Mouse (Mus musculus) limb, embryonic 11.5 days (tissue): ENCODE data around the gene Ptma. TPM values are rescaled to one million over a fixed set of nuclear protein-coding genes. Genes with fewer than 3 reads are reported as not detected.
A peak's percentile ranks its signal among the peaks of the same experiment; 100 is the strongest.

Source experiments
- ATAC-seq: fragments of 200-750 bp; cut with Nextera tagmentation; 2 replicates; pipeline ENCODE4 v1.8.0; 2017; ENCODE audit warnings: low read depth; ENCODE audit not compliant: insufficient number of reproducible peaks, low FRiP score, low TSS enrichment
- DNase-seq: peaks from one replicate; pipeline ENCODE4 v3.0.0-alpha.2; 2015; ENCODE audit warnings: low spot score
- H3K27ac ChIP-seq: fragments of 300-500 bp; sonication (generic); replicated peaks from 2 replicates; pipeline ENCODE4 v1.5.1; 2014; ENCODE audit warnings: low read depth, mild to moderate bottlenecking, low read length
- H3K27me3 ChIP-seq: fragments of 300-500 bp; sonication (generic); 2 replicates; pipeline ENCODE4 v1.6.1; 2014; ENCODE audit warnings: mild to moderate bottlenecking, low read length, mixed read lengths; ENCODE audit not compliant: control insufficient read depth, insufficient read depth
- H3K36me3 ChIP-seq: fragments of 300-500 bp; sonication (generic); 2 replicates; pipeline ENCODE4 v1.6.1; 2014; ENCODE audit warnings: mild to moderate bottlenecking, low read length, moderate library complexity, mixed read lengths; ENCODE audit not compliant: control insufficient read depth, insufficient read depth
- H3K4me1 ChIP-seq: fragments of 300-500 bp; sonication (generic); 2 replicates; pipeline ENCODE4 v1.6.1; 2014; ENCODE audit warnings: low read length, mixed read lengths; ENCODE audit not compliant: control insufficient read depth, insufficient read depth
- H3K4me2 ChIP-seq: fragments of 300-500 bp; sonication (generic); 2 replicates; pipeline ENCODE4 v1.6.1; 2014; ENCODE audit warnings: low read depth, mild to moderate bottlenecking, moderate library complexity; ENCODE audit not compliant: severe bottlenecking
- H3K4me3 ChIP-seq: fragments of 300-500 bp; sonication (generic); 2 replicates; pipeline ENCODE4 v1.5.1; 2014; ENCODE audit warnings: low read depth, low read length
- H3K9ac ChIP-seq: fragments of 300-500 bp; sonication (generic); 2 replicates; pipeline ENCODE4 v1.6.1; 2014; ENCODE audit warnings: mild to moderate bottlenecking, low read length
- H3K9me3 ChIP-seq: fragments of 300-500 bp; sonication (generic); 2 replicates; pipeline ENCODE4 v1.6.1; 2016; ENCODE audit warnings: low read length; ENCODE audit not compliant: control insufficient read depth
- WGBS: fragments of 180-500 bp; shearing (Covaris S2); extraction: QIAGEN DNeasy Blood & Tissue Kit; methylation state at CpG from one replicate; pipeline ENCODE4 v1.1.7; 2014; 5-methylcytosine and 5-hydroxymethylcytosine counted together
- polyA plus RNA-seq: library from polyadenylated mRNA; unstranded; fragments of >200 nt; fragmentation: Nextera tagmentation; extraction: Ambion mirVana; gene quantifications from 2 replicates; pipeline ENCODE4 v1.2.1, GENCODE M21; 2014

Gene Ptma
- polyA plus RNA-seq, 1 experiment from 2014 or later: 4,506 TPM

DNA sequence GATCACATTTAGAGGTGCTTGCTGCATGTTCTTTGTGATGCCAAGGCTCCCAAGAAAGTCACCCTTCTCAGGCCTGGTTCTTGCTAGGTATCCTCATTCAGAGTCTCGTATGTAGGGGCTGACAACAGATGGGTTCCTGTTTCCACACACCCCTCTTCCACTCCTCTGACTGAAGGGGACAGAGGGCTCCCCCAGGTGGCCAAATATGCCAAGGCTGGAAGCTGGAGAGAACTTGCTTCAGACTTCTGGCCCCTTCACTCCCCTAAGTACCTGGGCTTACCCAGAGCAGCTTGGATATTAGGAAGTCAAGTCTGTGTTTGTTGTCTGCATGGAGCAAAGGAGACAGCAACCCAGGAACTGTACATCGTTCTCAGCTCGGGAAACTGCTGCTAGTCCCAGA, 26.6 kb upstream of the Ptma start:
- WGBS: 32% methylated on average over 3 of the region's 3 CpGs
- no peak for ATAC-seq
- peak; percentile 66 for DNase-seq
- H3K27ac ChIP-seq: no peak overlapping the region
- no peaks in the 10 kb centered on the region for H3K36me3 ChIP-seq
- H3K27me3 ChIP-seq: no peaks in the 10 kb centered on the region
- no peaks in the 10 kb centered on the region for H3K9me3 ChIP-seq
- H3K4me2 ChIP-seq: no peak overlapping the region
- H3K9ac ChIP-seq: no peak overlapping the region
- peaks cover 25% of the 10 kb centered on the region for H3K4me1 ChIP-seq
- H3K4me3 ChIP-seq: no peak overlapping the region

DNA sequence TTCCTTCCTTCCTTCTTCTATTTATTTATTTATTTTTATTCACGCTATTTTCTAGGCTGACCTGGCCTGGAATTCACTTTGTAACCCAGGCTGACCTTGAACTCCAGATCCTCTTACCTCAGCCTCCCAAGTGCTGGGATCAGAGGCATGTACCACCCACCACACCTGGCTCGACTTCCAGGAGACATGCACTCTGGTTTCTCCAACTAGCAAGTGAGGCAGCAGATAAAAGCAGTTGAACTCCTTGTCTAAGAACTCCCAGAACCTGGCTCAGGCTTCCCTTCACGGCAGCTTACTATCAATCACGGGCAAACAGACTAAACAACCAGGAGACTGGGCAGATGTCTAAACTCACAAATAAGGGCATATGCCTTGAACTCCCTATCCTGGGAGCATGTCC, 25.8 kb upstream of the Ptma start:
- no peak for DNase-seq
- Histone ChIP-seq H3K27ac (no peak overlapping the region), H3K36me3 (no peaks in the 10 kb centered on the region), H3K27me3 (no peaks in the 10 kb centered on the region), H3K4me3 (no peak overlapping the region), H3K9ac (no peak overlapping the region), H3K4me1 (peaks cover 32% of the 10 kb centered on the region), H3K4me2 (no peak overlapping the region), H3K9me3 (no peaks in the 10 kb centered on the region)
- no peak for ATAC-seq
- 69% methylated on average over 4 of the region's 4 CpGs for WGBS

DNA sequence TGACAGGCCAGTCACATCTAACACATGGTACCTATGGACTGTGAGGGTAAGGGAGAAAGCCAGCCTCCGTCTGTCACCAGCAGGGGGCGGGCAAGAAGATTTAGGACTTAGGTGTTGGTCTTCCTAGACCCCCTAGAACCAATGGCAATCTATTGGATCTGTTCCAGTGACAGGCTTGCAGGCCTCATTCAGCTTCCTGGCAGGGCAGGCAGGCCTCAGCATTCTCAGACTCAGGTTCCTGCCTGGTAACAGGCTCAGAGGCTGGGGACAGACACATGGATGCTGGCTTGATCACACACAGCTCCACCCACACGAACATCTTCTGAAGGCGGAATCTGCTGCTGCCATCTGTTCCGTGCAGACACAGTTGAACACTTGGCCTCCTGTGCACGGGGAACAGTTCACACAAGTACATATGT, 25.4 kb upstream of the Ptma start:
- Histone ChIP-seq H3K9ac (no peak overlapping the region), H3K4me2 (no peak overlapping the region), H3K9me3 (no peaks in the 10 kb centered on the region), H3K4me1 (peaks cover 34% of the 10 kb centered on the region), H3K27me3 (no peaks in the 10 kb centered on the region), H3K4me3 (no peak overlapping the region), H3K36me3 (no peaks in the 10 kb centered on the region), H3K27ac (0 out of 2 replicates have a peak overlapping the region, but pooled peaks have one; percentile 42)
- WGBS: 49% methylated on average over 6 of the region's 6 CpGs
- peak; percentile 85 for DNase-seq
- ATAC-seq: no peak

DNA sequence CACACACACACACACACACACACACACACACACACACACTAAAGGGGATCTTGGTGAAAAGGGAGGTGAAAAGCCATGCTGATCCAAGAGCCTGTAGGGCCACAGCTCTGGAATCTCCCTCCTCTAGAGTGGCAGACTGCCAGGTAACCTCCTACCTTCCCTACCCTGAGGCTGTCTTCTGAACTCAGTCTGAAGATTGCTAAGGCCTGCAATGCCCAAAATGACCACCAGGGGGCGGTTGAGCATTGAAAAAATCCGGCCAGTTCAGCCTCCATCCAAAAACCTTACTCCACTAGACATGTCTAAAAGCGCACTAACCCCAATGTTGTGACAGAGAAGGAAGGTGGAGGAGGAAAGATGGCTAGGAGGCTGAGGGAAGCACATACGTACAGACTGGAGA, 25.0 kb upstream of the Ptma start:
- Histone ChIP-seq H3K9me3 (no peaks in the 10 kb centered on the region), H3K36me3 (no peaks in the 10 kb centered on the region), H3K4me1 (peaks cover 37% of the 10 kb centered on the region), H3K4me3 (no peak overlapping the region), H3K27me3 (no peaks in the 10 kb centered on the region), H3K9ac (peak overlapping the region; percentile 40; the same call in 1 of the 2 replicates), H3K4me2 (peak overlapping the region; percentile 22), H3K27ac (peak overlapping the region; percentile 100)
- WGBS: 0% methylated on average over 4 of the region's 4 CpGs
- no peak for ATAC-seq
- peak; percentile 98 for DNase-seq

DNA sequence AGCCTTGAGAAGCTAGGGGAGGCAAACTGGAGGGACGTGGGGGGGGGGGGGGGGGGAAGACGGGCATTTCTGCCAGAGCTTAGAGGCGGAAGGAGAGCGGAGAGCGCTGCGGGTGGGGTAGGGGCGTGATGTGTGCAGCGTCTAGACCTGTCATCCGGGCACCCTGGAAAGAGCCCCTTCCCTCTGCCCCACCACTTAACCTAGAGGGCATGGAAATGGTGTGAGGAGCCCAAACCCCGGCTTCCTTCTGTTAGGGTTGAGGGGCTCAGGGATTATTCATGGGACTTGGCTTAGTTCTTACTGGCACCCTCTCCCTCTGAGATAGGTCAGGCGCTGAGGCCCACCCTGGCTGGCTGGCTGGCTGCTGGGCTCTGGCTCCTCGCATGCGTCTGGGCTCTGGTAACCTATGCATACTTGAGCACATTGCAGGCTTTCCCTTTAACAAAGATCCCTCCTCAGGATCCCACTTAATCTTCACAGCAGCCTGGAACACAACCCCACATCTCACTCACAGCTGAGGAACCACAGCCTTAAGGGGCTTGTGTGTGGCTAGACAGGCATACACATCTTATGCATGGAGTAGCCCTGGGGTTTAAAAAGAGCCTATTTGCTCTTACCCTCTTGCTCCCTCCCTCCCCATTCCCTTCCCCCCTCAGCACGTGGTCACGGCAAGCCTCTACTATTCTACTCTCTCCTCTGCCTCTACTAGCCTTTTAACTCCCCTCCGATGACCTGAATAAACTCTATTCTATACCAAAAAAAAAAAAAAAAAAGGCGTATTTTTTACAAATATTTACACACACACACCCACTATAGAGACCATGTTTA, 24.1 kb upstream of the Ptma start:
- 13% methylated on average over 17 of the region's 17 CpGs for WGBS
- ATAC-seq (no peak), DNase-seq (peak; percentile 64)
- H3K9ac ChIP-seq: peak overlapping the region; percentile 91
- H3K27me3 ChIP-seq: no peaks in the 10 kb centered on the region
- peak overlapping the region; percentile 100 for H3K27ac ChIP-seq
- peak overlapping the region; percentile 22 for H3K4me2 ChIP-seq
- H3K36me3 ChIP-seq: no peaks in the 10 kb centered on the region
- no peak overlapping the region; the same call in 1 of the 2 replicates for H3K4me3 ChIP-seq
- H3K4me1 ChIP-seq: peaks cover 39% of the 10 kb centered on the region
- H3K9me3 ChIP-seq: no peaks in the 10 kb centered on the region

DNA sequence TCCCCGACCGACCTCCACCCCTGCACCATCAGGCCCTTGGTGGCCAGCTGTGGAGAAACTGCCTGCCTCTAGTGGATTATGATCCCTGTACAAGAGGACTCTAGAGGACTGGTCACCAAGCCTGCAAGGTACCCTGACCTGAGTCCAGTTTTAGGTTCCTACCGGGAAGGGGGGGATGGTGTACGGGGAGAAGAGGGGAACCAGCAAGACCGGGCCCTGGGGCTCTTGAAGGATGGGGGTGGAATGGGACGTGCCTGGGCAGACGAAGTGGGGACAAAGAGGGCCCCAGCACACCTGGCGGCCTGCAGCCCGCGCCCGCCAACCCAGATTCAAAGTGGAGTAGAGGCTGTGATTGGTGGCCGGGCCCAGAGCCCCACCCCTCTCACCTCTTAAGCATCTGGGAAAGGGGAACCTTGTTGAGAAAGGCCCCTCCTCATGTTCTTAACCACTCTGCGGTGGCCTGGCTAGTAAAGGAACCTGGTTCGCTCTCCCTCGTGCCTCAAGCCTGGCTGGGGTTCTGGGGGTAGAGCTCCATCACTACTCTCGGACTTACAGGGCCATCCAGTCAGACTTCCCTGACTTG, 23.3 kb upstream of the Ptma start:
- Histone ChIP-seq H3K9me3 (no peaks in the 10 kb centered on the region), H3K9ac (peak overlapping the region; percentile 91), H3K36me3 (no peaks in the 10 kb centered on the region), H3K27ac (peak overlapping the region; percentile 100), H3K4me2 (peak overlapping the region; percentile 75), H3K4me1 (peaks cover 39% of the 10 kb centered on the region), H3K27me3 (no peaks in the 10 kb centered on the region), H3K4me3 (peak overlapping the region; percentile 34)
- 4% methylated on average over 16 of the region's 16 CpGs for WGBS
- DNase-seq (peak; percentile 93), ATAC-seq (peak; percentile 55)

DNA sequence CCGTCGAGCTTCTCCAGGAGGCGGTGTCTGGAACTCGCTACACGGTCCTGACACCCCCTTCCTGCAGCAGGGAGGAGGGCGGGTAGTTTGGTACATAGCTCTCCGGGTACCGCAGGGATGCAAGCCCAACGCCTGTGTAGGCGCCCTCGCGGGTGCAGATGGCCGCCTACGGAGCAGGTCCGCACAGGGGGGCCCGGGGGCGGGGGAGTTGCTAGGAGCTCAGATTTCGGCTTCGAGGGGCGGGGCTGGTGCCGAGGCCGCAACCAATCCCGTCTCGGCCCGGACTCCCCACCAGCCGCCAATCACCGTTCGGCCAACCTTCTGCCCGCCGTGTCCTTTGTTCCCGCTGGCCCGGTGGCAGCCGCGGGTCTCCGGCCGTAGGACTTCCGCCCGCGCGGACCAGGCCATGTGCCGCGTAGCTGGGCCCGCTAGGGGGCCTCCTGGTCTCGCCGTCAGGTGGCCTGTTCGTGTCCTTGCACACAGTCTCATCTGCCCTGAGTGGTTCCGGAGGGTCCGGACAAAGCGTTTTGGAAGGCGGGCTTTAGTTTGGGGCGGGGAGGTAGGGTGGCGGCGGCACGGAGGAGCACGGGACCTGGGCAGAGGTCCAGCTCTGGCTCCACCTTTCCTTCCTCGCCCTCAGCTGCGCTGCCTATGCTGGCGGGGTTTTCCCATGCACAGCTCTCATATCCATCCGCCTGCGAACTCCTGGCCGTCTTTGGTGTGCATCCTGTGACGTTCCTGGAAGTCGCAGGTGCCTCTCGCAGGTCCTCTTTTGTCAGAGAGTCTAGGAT, 22.4 kb upstream of the Ptma start:
- DNase-seq: peak; percentile 98
- Histone ChIP-seq H3K4me1 (peaks cover 37% of the 10 kb centered on the region), H3K9ac (peak overlapping the region; percentile 91), H3K4me2 (peak overlapping the region; percentile 75), H3K4me3 (peak overlapping the region; percentile 34), H3K27ac (peak overlapping the region; percentile 100), H3K9me3 (no peaks in the 10 kb centered on the region), H3K27me3 (no peaks in the 10 kb centered on the region), H3K36me3 (no peaks in the 10 kb centered on the region)
- ATAC-seq: peak; percentile 86
- under 1% methylated on average over 64 of the region's 64 CpGs for WGBS

DNA sequence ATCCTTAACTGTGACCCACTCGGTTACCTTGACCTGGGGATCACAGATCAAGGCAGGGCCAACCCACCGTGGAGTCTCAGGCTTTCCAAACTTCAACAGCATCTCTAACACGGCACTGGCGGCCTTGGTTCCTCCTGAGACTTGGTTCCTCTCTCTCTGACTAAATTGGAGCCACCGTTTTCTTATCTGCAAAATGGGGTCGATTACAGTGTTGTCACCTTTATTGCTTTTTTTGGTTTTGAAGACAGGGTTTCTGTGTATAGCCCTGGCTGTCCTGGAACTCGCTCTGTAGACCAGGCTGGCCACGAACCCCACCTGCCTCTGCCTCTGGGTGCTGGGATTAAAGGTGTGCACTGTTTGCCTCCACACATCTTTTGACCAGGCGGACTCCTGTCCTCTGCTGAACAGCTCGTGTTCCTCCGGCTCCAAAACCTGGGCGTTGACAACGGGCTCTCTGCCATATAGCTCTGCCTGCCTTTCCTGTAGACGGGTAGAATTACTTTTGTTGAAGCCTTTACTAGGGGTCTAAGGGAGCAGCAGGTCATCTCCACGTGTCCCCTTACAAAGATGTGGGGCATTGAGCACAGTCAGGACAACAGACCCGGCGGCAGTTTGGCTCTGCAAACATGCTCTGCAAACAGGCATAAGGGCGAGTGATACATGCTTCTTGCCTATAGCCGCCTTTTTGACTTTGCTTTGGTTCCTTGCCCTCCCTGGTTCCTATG, 21.7 kb upstream of the Ptma start:
- Histone ChIP-seq H3K9ac (peak overlapping the region; percentile 91), H3K4me1 (peaks cover 44% of the 10 kb centered on the region), H3K27me3 (no peaks in the 10 kb centered on the region), H3K9me3 (no peaks in the 10 kb centered on the region), H3K4me2 (peak overlapping the region; percentile 75), H3K4me3 (peak overlapping the region; percentile 34), H3K27ac (peak overlapping the region; percentile 100), H3K36me3 (no peaks in the 10 kb centered on the region)
- WGBS: 23% methylated on average over 19 of the region's 19 CpGs
- ATAC-seq (no peak), DNase-seq (peak; percentile 60)
